Mouse (Mus musculus) layer of hippocampus, adult 2 months (tissue): ENCODE results near the gene Slc35c1. TPM values are rescaled to one million over a fixed set of nuclear protein-coding genes. Genes with fewer than 3 reads are reported as not detected.

Experiments used
- DNase-seq, 2 experiments: peaks; one replicate each; pipeline ENCODE4 v3.0.0; 2022; ENCODE audit warnings: low spot score in 2 of 2
- H3K27ac ChIP-seq: fragments of 200-600 bp; 2 replicates; pipeline ENCODE4 v1.8.1; 2022
- H3K4me3 ChIP-seq: fragments of 200-600 bp; 2 replicates; pipeline ENCODE4 v1.8.1; 2022; ENCODE audit warnings: mild to moderate bottlenecking
- CTCF ChIP-seq: fragments of 200-600 bp; conservative IDR thresholded peaks from 2 replicates; pipeline ENCODE4 v1.8.1; 2022; ENCODE audit warnings: antibody characterized with exemption, mild to moderate bottlenecking, moderate library complexity
- total RNA-seq, 2 experiments: library from RNA; stranded (reverse); gene quantifications; 2 replicates each; pipeline ENCODE4 v1.2.3; 2021

Slc35c1 gene
- total RNA-seq, 2 experiments from 2014 or later: 14.0 to 15.7 TPM

DNA sequence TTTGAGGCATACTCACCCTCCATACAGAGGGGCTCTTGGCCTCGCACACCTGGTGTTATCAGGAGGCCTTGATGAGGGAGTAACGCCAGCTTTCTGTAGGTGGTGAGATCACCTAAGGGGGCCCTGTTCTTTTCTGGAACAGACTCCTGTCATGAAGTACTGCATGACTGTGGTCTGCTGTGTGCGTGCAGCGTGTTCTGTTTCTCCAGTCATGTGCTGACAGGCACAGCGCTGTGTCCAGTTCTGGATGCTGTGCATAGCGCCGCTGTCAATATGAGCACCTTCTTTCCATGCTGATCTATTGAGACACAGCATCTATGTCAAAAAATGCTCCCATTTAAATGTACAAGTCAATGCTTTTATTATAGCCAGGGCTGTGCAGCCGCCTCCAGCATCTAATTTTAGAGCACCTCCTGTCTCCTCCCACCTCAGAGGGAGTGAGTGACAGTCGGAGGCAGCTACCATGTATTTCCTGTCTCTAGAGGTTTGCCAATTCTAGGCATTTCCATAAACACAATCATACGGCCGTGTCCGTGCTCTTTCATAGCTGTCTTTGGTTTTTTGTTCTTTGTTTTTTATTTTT is 17.8 kb downstream of the Slc35c1 start:
- TF ChIP-seq CTCF: no peak
- peak overlapping the region; percentile 89 for H3K27ac ChIP-seq
- peak; percentile 60 to 74 for DNase-seq
- no peak overlapping the region; the same call in 1 of the 2 replicates for H3K4me3 ChIP-seq

DNA sequence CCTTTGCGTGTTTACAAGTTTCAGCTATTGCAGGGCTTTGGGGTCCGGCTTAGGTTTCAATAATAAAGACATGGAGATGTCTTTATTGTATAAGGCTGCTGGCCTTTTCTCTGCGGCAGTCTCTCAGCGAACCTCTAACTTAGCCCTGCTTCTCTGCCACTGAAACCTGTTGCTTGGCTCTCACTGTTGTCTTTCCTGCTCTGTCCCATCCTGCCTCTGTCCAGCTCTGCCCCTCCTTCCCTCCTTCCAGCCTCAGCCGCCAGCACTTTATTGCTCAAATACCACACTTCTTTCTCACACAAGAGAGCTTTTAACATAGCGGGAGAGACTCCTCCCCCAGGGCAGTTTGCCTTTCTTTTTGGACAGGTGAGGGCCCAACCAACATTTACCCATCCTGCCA is 19.9 kb downstream of the Slc35c1 start:
- DNase-seq: no peak
- Histone ChIP-seq H3K27ac (no peak overlapping the region), H3K4me3 (no peak overlapping the region)
- no peak for TF ChIP-seq CTCF

DNA sequence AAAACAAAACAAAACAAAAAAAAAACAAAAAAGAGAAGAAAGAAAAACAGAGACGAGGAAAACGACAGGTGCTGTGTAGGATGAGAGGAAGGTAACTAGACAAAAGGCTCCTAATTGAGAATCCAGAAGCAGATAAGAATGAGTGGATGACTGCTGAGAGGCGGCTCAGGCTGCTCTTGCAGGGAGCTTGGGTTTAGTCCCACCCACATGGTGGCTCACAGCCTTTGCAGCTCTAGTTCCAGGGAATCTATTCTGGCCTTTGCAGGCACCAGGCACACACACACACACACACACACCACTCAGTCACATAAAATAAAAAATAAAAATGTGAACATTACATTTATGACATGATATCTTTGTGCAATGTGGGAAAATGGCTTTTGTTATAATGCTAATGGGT is 21.8 kb downstream of the Slc35c1 start:
- no peak for TF ChIP-seq CTCF
- DNase-seq: no peak
- Histone ChIP-seq H3K27ac (peak overlapping the region; percentile 67), H3K4me3 (no peak overlapping the region)

DNA sequence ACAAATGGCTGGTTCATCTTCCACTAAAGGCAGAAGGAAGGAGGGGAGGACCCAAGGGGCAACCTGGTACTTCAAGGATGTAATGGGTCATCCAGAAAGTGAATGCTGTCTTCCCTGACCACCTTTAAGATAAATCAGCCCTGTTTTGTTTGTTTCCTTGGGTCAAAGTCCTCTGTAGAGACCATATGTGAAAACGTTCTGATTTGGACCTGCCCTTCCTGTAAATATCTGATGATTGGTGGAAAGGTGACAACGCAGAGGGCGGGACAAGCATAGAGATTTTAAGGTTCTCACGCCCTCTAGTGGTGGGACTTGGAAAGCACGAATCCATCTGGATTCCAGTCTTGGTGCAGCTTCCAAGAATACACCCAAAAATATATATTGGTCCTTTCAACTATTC is 22.5 kb downstream of the Slc35c1 start:
- DNase-seq: peak; percentile 81 to 84
- peak overlapping the region; percentile 36; the same call in 1 of the 2 replicates for H3K4me3 ChIP-seq
- peak; percentile 96 for TF ChIP-seq CTCF
- H3K27ac ChIP-seq: peak overlapping the region; percentile 67

DNA sequence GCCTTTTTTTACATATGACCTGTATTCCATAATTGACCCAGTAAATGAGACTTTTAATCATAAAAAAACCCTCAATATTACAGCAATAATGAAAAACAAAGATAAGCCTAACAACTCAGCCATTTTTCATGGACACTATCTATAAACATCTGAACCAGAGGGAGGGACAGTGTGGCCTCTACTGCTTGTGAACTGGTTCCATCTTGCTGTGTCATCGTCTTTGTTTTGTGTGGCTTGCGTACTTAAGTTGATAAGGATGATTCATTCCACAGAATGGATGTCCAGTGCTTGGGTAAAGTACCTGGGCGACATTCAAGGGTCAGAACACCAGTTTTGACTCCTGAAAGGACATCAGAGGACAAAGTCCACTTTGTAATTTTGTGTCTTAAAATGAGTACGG is 23.0 kb downstream of the Slc35c1 start:
- peak overlapping the region; percentile 67; the same call in 1 of the 2 replicates for H3K27ac ChIP-seq

DNA sequence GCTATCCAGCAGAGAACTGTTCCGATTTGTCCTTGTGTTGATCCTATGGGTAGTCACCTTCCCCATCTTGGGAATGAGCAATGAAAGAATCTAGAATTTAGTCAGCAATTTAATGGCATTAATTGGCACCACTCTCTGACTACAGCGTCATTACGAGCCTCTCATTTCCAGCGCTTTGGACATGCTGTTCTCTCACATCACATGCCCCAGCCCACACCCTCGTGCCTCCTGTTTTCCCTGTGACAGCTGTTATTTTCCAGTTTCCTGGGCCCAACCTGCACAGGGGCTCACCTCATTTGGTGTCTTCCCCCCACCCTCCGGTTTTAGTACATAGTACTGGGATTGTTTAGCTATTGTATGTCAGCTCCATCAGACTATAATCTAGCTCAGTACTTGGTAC is 25.3 kb downstream of the Slc35c1 start:
- Histone ChIP-seq H3K4me3 (peak overlapping the region; percentile 57; the same call in 1 of the 2 replicates), H3K27ac (peak overlapping the region; percentile 96)
- no peak for DNase-seq
- TF ChIP-seq CTCF: no peak

More for the DNA sequence above, 23.0 kb downstream of the Slc35c1 start:
- TF ChIP-seq CTCF: no peak
- no peak overlapping the region for H3K4me3 ChIP-seq
- DNase-seq: no peak

DNA sequence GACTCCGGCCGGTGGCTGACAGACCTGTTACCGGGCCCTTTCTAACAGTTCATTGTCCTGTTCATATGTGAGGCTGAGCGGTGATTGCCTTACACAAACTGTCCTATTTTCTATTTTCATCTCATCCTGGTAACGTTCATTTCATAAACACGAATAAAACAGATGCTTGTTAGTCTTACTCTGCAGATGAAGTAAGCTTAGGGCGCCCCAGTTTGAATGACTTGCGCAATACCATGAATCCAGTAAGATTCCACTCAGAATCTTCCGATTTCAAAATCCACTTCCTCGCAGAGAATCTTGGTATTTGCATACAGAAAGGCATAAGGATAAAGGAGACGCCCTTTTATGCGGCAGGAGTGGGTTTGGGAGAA is 26.0 kb downstream of the Slc35c1 start:
- DNase-seq: no peak
- TF ChIP-seq CTCF: no peak
- Histone ChIP-seq H3K4me3 (peak overlapping the region; percentile 57), H3K27ac (peak overlapping the region; percentile 96)

DNA sequence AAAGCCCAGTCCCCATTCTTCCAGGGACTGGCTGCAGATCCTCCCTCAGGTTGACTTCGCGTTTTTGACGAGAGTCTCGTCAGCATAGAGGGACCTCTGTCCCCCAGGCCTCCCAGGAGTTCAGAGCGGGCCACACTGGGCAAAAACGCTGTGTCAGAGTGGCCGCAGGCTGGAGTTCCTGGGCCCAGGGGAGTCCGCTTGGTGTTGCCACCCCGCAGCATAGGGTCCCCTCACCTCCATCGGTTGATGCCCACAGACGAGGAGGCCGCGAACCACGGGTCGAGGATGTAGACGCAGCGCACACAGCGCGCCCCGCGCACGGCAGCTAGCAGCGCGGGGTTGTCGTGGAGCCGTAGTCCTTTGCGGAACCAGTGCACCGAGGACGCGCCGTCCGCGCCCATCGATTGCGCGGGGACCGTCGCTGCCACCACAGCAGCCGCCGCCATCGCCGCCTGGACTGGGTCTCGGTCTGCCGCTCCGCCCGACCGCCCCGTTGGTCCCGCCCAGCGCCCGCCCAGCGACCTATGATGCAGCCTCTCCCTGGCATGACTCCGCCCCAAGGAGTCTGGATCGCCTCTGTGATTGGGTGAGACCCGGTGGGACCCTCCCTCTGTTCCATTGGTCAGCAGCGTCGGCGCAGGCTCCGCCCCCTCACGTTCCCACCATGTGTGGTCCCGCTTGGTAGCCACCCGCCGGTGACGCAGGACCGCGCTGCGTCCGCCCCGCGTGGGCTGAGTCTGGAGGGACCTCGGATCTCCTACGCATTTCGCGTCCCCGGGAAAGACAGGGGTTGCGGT is 26.6 kb downstream of the Slc35c1 start, which contains the start of gene Cry2:
Gene Cry2 (minus strand): TSS at position 466 of the 797 bp plus-strand sequence.
- Histone ChIP-seq H3K27ac (peak within 1 kb of the TSS; percentile 96), H3K4me3 (peak within 1 kb of the TSS; percentile 81)
- TF ChIP-seq CTCF: no peak
- DNase-seq: peak; percentile 99

DNA sequence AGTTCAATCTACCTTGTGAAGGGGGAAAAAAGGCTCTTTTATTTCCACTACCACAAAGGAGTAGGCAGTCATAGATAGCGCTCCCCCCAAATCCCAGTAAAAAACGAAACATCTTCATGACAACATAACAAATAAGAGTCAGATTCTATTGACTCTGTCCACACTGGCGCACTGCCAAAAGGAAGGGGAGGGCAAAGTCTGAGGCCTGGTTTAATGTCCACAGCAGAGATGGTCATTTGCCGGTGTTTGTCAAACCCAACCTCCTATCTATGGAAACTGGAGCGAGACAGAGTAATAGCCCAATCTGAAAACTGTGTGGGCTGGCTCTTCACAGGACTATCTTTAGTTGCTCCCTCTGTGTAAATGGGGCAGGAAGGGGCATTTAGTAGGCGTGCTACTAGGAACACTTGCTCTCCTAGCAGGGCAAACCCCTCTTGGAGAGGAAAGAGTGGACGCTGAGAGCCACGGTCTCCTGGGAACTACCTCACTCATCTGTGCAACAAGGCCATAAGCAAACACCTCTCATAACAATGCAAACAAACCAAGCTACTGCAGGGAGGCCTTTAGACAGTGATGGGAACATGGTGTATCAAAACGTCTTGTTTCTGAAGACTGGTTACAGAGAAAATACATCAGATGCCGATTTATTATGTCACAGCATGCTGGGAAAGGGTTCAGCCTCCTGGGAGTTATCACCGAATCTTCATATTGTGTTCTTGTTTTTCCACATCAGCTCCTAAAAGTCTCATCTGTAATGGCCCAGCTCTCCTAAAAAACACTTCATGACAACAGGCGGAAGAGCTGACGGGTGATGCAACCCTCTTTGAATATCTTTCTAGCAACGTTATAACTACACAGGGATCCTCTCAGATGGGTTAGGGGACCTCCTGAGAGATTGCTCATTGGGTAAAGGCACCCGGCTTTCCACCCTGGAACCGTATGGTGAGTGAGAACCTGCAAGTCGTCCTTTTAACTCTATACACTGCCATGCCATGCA is 27.7 kb downstream of the Slc35c1 start:
- TF ChIP-seq CTCF: no peak
- no peak for DNase-seq
- H3K27ac ChIP-seq: peak overlapping the region; percentile 94
- H3K4me3 ChIP-seq: peak overlapping the region; percentile 81

DNA sequence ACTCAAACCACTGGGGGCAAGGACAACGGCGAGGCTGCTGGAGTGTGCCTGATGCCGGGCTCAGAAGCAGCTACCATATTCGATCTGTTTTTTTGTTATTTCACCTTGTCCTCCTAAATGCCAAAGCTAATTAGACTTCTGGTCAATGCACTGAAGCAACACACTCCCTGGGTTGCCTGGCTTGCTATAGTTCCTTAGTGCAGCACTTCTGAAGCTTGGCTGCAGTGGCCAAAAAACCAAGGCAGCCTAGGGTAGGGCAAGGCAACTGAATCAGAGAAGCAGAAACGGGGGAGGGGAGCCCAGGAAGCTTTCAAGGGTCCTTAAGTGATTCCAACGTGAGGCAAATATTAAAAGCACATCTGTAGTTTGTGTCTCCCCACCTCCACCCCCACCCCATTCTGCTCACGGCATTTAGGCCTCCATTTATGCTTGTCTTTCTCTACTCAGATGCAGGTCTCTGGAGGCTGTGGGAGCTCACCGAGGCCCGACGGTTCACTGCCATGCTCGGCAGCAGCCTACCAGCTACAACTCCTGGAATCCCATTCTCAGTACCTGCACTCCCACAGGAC is 28.6 kb downstream of the Slc35c1 start:
- TF ChIP-seq CTCF: no peak
- Histone ChIP-seq H3K4me3 (peak overlapping the region; percentile 81), H3K27ac (peak overlapping the region; percentile 94)
- DNase-seq: no peak

DNA sequence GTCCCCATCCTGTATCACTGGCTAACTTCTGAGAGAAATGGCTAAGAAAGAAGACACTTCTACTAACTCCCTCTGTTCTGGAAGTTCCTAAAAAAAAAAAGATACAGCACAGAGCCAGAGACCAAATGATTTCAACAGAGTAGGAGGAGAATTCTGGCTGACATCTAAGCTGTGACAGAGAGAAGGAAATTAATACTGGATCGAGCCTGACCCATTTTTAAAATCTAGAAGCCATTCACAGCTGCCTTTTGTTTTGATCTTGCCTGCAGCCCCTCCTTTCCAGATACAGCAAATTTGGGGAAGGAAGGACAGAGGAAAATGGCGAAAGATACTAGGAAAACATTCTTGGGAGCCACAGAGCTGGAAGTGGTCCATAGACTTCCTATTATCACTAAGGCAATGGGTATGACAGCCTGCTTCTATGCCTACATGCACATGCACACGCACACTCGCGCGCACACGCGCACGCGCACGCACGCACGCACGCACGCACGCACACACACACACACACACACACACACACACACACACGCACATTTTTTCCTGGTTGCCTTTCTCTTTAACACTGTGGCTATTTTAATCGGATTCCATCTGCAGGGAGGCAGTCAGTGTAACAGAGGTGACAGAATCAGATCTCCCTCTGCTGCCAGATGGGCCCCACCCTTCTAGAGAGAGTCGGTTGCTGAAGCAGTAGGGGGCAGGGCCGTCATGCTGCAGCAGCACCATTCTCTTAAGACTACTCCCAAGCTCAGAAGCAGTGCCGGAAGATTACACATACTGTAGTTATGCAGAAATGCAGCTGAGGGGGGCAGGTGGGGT is 29.4 kb downstream of the Slc35c1 start:
- DNase-seq: peak; percentile 64 to 69
- H3K4me3 ChIP-seq: peak overlapping the region; percentile 81
- H3K27ac ChIP-seq: peak overlapping the region; percentile 94
- TF ChIP-seq CTCF: no peak
